Mouse (Mus musculus) liver, embryonic 14.5 days (tissue): ENCODE results near the gene Plaa.

Experiments
- CTCF ChIP-seq: IDR thresholded peaks from 2 replicates; pipeline ENCODE4 v1.5.1; 2016; ENCODE audit warnings: antibody characterized with exemption, low read depth, control low read depth
- EP300 ChIP-seq: IDR thresholded peaks from 2 replicates; pipeline ENCODE4 v1.6.1; 2016; ENCODE audit warnings: antibody characterized with exemption, low read depth

- no peak for TF ChIP-seq CTCF
- no peak for TF ChIP-seq EP300
Observed at GRCm38 (mm10) chr4:94544321-94544720, 58.7 kb downstream of the Plaa start.
